Mouse (Mus musculus) bone marrow, adult 2 months (tissue): ENCODE results near the gene Asic4.

Source experiments
- CTCF ChIP-seq: fragments of 200-500 bp; IDR thresholded peaks from 2 replicates; pipeline ENCODE4 v1.5.1; 2011; ENCODE audit warnings: low read length, control low read depth; ENCODE audit not compliant: control insufficient read depth, insufficient read depth
- POLR2A ChIP-seq: fragments of 200-500 bp; IDR thresholded peaks from 2 replicates; pipeline ENCODE4 v1.6.1; 2011; ENCODE audit warnings: low read depth, mild to moderate bottlenecking, control low read depth, low read length, borderline replicate concordance; ENCODE audit not compliant: control insufficient read depth

GRCm38 (mm10) chr1:75487405-75488161 is 37.3 kb downstream of the Asic4 start:
- TF ChIP-seq CTCF (no peak), POLR2A (no peak; the same call in 1 of the 2 replicates)
